Mouse (Mus musculus): ENCODE measurements around the gene Sec16a. TPM values are rescaled to one million over a fixed set of nuclear protein-coding genes. Genes with fewer than 3 reads are reported as not detected.
A peak's percentile ranks its signal among the peaks of the same experiment; 100 is the strongest.

Sec16a gene
- polyA plus RNA-seq, 1 experiment: 41.7 TPM

GRCm38 (mm10) chr2:26441261-26441660, 3.8 kb downstream of the Sec16a start:
- DNase-seq (ENCODE audit: low spot score): no peak

DNA sequence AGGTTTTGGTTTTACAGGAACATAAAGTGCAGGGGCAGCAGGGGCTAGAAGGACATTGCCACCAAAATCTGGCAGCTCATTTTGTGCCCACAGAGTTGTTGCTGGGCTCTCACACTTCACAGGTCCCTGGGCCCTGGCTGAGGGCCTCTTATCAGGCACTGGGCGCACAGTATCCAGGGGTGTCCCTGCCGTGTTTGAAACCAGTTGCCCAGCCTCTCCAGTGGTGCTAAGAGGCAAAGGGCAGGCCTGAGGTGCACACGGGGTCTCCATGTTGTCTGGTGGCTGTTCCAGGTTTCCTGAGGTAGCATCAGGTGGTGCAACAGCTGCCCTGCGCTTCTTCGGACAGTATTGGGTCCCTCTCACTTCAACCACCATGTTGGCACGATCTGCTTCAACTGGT, 5.3 kb downstream of the Sec16a start:
- no peak for DNase-seq (ENCODE audit: low spot score)

DNA sequence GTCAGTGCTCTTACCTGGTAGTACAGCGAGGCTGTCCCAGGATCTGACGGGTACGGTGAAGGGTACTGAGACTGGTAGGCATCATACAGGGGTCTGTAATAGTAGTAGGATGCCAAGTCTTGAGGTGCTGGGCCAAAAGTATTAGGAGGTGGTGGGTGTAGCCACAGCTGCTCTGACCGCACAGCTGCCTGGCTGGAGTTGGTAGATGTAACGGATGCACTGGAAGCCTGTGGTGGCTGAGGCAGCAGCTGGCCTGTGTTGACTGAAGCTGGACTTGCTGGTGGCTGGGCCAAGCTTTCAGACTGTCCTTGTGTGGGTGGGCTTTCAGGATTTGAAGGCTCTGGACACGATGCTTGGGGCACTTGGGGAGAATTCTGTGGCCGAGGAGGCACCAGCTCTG, 6.6 kb downstream of the Sec16a start:
- DNase-seq (ENCODE audit: low spot score): no peak

DNA sequence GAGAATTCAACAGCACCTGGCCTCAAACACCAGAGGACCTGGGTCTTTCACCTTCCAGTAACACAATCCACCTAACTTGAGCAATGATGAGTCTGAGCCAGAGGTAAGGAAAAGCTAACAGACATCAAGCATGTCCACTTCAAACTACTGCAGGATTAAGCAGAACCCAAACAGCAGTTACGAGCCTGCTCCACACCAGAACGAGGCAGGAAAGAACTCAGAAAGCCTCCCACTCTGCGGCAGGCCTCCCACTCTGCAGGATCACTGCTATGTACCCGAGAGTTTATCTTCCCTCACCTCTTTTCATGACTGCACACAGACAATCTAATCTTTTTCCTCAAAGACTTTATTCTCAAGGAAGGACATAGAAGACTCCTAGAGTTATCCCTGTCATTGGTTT, 7.8 kb downstream of the Sec16a start:
- no peak for DNase-seq (ENCODE audit: low spot score)

- no peak for DNase-seq (ENCODE audit: low spot score)
Observed at GRCm38 (mm10) chr2:26434791-26435572, 10.0 kb downstream of the Sec16a start.

GRCm38 (mm10) chr2:26429851-26430250, 15.2 kb downstream of the Sec16a start:
- no peak for DNase-seq (ENCODE audit: low spot score)

DNA sequence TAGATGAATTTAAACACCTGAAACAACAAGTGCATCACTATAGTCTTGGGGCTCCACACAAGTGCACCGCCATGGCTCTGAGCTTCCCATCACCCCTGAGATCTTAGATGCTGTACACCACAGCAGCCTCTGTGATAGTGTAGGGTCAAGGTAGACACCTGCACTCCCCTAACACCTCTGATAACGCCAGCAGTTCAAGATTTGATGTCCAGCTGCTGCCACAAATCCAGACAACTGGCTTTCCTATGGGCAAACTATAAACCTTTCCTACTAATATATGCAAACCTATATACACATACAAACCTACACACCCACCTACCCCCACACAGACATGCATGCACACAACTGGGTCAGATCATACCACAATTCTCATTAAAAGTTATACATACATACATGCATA, 20.5 kb downstream of the Sec16a start:
- DNase-seq (ENCODE audit: low spot score): no peak

GRCm38 (mm10) chr2:26423086-26423485, 21.9 kb downstream of the Sec16a start:
- no peak for DNase-seq (ENCODE audit: low spot score)

DNA sequence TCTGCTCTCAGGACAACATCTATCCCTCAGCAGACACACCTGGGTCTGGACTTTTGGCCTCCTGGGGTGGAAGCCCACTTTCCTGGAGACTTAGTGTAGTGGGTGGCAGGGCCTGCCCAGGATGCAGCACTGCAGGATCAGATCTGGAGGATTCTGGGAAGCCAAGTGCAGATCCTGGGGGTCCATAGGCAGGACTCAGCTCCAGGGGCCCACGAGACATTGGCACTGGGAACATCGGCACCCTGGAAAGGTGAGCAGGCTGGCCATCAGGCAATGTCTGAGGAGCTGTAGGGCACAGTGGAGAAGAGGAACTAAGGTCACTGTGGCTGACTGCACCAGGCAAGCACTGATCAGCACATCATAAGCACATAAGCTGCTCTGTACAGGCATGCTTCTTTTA, 23.0 kb downstream of the Sec16a start:
- no peak for DNase-seq (ENCODE audit: low spot score)

GRCm38 (mm10) chr2:26418120-26418519, 26.9 kb downstream of the Sec16a start:
- no peak for DNase-seq (ENCODE audit: low spot score)

GRCm38 (mm10) chr2:26417066-26417465, 27.9 kb downstream of the Sec16a start:
- no peak for DNase-seq (ENCODE audit: low spot score)

GRCm38 (mm10) chr2:26410931-26411411, 34.0 kb downstream of the Sec16a start:
- DNase-seq (ENCODE audit: low spot score): no peak

- no peak for DNase-seq (ENCODE audit: low spot score)
Observed at GRCm38 (mm10) chr2:26410091-26410490, 34.9 kb downstream of the Sec16a start.

GRCm38 (mm10) chr2:26409362-26409761, 35.7 kb downstream of the Sec16a start:
- no peak for DNase-seq (ENCODE audit: low spot score)

DNA sequence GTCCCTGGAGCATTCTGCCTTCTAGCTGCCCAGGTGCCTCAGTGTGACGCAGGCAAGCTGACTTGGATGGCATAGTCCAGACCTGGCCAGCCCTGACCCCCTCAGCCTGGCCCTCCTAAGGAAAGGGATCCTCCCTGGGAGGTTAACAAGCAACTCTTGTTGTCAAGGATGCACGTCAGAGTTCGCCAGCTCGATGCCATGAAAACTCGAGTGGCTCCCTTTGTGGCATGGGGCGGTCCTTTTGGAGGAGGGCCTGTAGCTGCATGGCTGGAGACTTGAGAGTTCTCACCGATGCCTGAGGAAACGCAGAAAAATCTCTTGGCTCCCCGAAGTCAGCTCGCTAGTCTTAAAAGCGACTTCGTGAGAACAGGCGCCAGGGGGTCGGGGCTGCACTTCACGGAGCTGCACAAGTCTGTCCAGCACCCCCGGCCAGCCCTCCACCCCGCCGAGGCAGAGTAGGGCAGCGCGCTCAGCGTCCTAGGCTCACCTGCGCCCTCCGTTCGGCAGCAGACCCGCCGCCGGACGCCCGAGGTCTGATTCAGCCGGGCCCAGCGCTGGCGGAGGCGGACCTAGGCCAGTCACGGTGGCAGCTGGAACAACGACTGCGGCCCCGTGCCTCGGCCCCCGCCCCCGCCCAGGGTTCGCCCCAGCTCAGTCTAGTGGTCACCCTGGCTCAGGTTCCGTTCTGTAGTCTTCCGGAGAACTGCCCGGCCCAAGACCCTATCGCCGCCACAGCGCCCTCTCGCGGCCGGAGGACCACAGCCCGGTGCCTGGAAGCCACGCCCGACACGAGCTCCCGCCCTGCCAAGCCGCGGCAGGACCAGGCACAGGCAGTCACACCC, 36.3 kb downstream of the Sec16a start, which contains the start of gene Inpp5e:
Gene Inpp5e (minus strand): TSS at position 689 of the 842 bp plus-strand sequence.
- peak; percentile 100 for DNase-seq (ENCODE audit: low spot score)

- DNase-seq (ENCODE audit: low spot score): no peak
Observed at GRCm38 (mm10) chr2:26403306-26403705, 41.7 kb downstream of the Sec16a start.

DNA sequence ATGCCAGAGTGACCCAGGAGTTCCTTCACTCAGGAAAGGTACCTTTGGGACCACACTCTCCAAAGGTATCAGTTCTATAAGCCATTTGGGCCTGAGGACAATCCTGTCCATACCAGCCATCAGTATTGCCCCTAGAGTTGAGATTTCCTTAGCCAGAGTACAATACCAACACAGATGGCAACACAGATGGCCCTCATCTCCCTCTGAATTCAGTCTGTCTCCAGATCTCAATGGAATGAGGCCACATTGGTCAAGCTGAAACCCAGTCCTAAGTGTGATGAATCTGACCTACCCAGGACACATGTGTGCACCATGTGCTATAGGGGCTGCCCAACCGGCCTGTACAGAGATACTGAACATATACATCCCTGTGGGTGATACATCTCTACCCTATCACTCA, 42.8 kb downstream of the Sec16a start:
- DNase-seq (ENCODE audit: low spot score): no peak

GRCm38 (mm10) chr2:26401023-26401422, 44.0 kb downstream of the Sec16a start:
- DNase-seq (ENCODE audit: low spot score): no peak

GRCm38 (mm10) chr2:26400296-26400695, 44.7 kb downstream of the Sec16a start:
- no peak for DNase-seq (ENCODE audit: low spot score)

- DNase-seq (ENCODE audit: low spot score): no peak
Observed at GRCm38 (mm10) chr2:26399647-26400046, 45.4 kb downstream of the Sec16a start.

- DNase-seq (ENCODE audit: low spot score): no peak
Observed at GRCm38 (mm10) chr2:26398978-26399377, 46.0 kb downstream of the Sec16a start.

DNA sequence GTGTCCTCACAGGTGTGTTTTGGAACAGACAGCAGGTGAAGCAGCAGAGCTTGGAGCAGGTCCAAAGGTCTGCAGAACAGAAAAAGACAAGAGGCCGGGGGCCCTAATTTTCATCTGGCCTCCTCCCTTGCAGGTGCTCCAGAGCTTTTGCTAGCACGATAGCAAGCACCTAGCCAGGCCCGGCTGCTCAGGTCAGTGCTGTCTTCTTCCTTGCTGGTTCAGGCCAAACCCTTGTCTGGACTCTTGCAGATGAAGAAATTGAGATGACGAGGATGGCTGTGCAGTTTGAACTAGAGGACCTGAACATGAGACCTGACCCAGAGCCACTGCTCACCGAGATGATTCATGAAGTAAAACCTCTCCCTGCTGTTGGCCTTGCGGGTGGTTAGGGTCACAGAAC, 53.4 kb downstream of the Sec16a start:
- DNase-seq (ENCODE audit: low spot score): no peak

DNA sequence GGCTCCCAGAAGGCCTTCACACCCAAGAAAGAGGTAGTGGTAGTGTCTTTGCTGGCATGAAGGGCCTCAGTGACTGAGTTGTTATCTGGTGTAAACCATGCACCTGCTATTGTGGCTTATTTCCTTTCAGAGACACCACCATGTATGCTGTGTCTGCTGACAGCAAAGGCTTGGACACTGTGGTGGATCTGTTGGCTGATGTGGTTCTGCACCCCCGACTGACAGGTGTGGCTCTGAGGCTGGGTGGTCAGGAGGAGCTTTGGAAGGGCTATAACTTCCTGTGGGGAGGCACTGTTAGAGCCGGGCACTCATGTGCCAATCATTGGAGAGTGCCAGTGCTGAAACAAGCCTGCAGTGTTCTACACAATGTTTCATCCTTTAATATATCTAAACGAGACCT, 54.1 kb downstream of the Sec16a start:
- DNase-seq (ENCODE audit: low spot score): no peak

All from urinary bladder, adult 2 months (tissue).